Mouse (Mus musculus): ENCODE data around the gene Rasgef1b. TPM values are rescaled to one million over a fixed set of nuclear protein-coding genes. Genes with fewer than 3 reads are reported as not detected.

Gene Rasgef1b
- total and polyA plus RNA-seq, 2 experiments: 4.0 to 20.4 TPM

GRCm38 (mm10) chr5:99459007-99459406 lies 269.9 kb downstream of the Rasgef1b start:
- H3K36me3 ChIP-seq (ENCODE audit: control insufficient read depth, insufficient read depth, low read length): no peaks in the 10 kb centered on the region
- no peaks in the 10 kb centered on the region for H3K27me3 ChIP-seq (ENCODE audit: control insufficient read depth, insufficient read depth, low read length)
- H3K4me3 ChIP-seq (ENCODE audit: insufficient read depth, low read depth, low read length): no peak overlapping the region
- no peaks in the 10 kb centered on the region for H3K79me2 ChIP-seq (ENCODE audit: control insufficient read depth, insufficient read depth, low read length)
- H3K27ac ChIP-seq (replicated peaks; ENCODE audit: insufficient read depth, low read depth, low read length): no peak overlapping the region
- TF ChIP-seq CTCF (IDR thresholded peaks at IDR 0.05; ENCODE audit: low read depth, low read length): no peak
- TF ChIP-seq POLR2A (IDR thresholded peaks at IDR 0.05; ENCODE audit: extremely low read depth, insufficient read depth, low read length): no peak
- DNase-seq (ENCODE audit: extremely low read depth, low read depth, low spot score): no peak
- H3K4me1 ChIP-seq (ENCODE audit: control insufficient read depth, insufficient read depth, low read length): no peaks in the 10 kb centered on the region
- WGBS: 85% methylated on average over 6 of the region's 6 CpGs
- H3K9ac ChIP-seq (ENCODE audit: low read depth, low read length): no peak overlapping the region

GRCm38 (mm10) chr5:99457291-99457690 lies 271.6 kb downstream of the Rasgef1b start:
- H3K4me1 ChIP-seq (ENCODE audit: control insufficient read depth, insufficient read depth, low read length): no peaks in the 10 kb centered on the region
- 99% methylated on average over 3 of the region's 3 CpGs for WGBS
- H3K27me3 ChIP-seq (ENCODE audit: control insufficient read depth, insufficient read depth, low read length): no peaks in the 10 kb centered on the region
- H3K36me3 ChIP-seq (ENCODE audit: control insufficient read depth, insufficient read depth, low read length): no peaks in the 10 kb centered on the region
- no peak overlapping the region for H3K4me3 ChIP-seq (ENCODE audit: insufficient read depth, low read depth, low read length)
- H3K27ac ChIP-seq (replicated peaks; ENCODE audit: insufficient read depth, low read depth, low read length): no peak overlapping the region
- TF ChIP-seq CTCF (IDR thresholded peaks at IDR 0.05; ENCODE audit: low read depth, low read length) (no peak), POLR2A (IDR thresholded peaks at IDR 0.05; ENCODE audit: extremely low read depth, insufficient read depth, low read length) (no peak)
- no peak for DNase-seq (ENCODE audit: extremely low read depth, low read depth, low spot score)
- no peak overlapping the region for H3K9ac ChIP-seq (ENCODE audit: low read depth, low read length)
- H3K79me2 ChIP-seq (ENCODE audit: control insufficient read depth, insufficient read depth, low read length): no peaks in the 10 kb centered on the region

GRCm38 (mm10) chr5:99451939-99452338 lies 276.9 kb downstream of the Rasgef1b start:
- 81% methylated on average over 2 of the region's 2 CpGs for WGBS
- H3K79me2 ChIP-seq (ENCODE audit: control insufficient read depth, insufficient read depth, low read length): no peaks in the 10 kb centered on the region
- DNase-seq (ENCODE audit: extremely low read depth, low read depth, low spot score): no peak
- no peak overlapping the region for H3K27ac ChIP-seq (replicated peaks; ENCODE audit: insufficient read depth, low read depth, low read length)
- no peaks in the 10 kb centered on the region for H3K27me3 ChIP-seq (ENCODE audit: control insufficient read depth, insufficient read depth, low read length)
- TF ChIP-seq POLR2A (IDR thresholded peaks at IDR 0.05; ENCODE audit: extremely low read depth, insufficient read depth, low read length): no peak
- no peak for TF ChIP-seq CTCF (IDR thresholded peaks at IDR 0.05; ENCODE audit: low read depth, low read length)
- no peak overlapping the region for H3K4me3 ChIP-seq (ENCODE audit: insufficient read depth, low read depth, low read length)
- no peak overlapping the region for H3K9ac ChIP-seq (ENCODE audit: low read depth, low read length)
- no peaks in the 10 kb centered on the region for H3K36me3 ChIP-seq (ENCODE audit: control insufficient read depth, insufficient read depth, low read length)
- no peaks in the 10 kb centered on the region for H3K4me1 ChIP-seq (ENCODE audit: control insufficient read depth, insufficient read depth, low read length)

- Histone ChIP-seq H3K9ac (ENCODE audit: low read depth, low read length) (no peak overlapping the region), H3K27me3 (ENCODE audit: control insufficient read depth, insufficient read depth, low read length) (no peaks in the 10 kb centered on the region), H3K4me1 (ENCODE audit: control insufficient read depth, insufficient read depth, low read length) (no peaks in the 10 kb centered on the region), H3K27ac (replicated peaks; ENCODE audit: insufficient read depth, low read depth, low read length) (no peak overlapping the region), H3K4me3 (ENCODE audit: insufficient read depth, low read depth, low read length) (no peak overlapping the region), H3K79me2 (ENCODE audit: control insufficient read depth, insufficient read depth, low read length) (no peaks in the 10 kb centered on the region), H3K36me3 (ENCODE audit: control insufficient read depth, insufficient read depth, low read length) (no peaks in the 10 kb centered on the region)
- DNase-seq (ENCODE audit: extremely low read depth, low read depth, low spot score): no peak
- 81% methylated on average over 5 of the region's 5 CpGs for WGBS
- TF ChIP-seq CTCF (IDR thresholded peaks at IDR 0.05; ENCODE audit: low read depth, low read length) (no peak), POLR2A (IDR thresholded peaks at IDR 0.05; ENCODE audit: extremely low read depth, insufficient read depth, low read length) (no peak)
Observed at GRCm38 (mm10) chr5:99451416-99451815, 277.4 kb downstream of the Rasgef1b start.

GRCm38 (mm10) chr5:99450994-99451393 lies 277.9 kb downstream of the Rasgef1b start:
- no peaks in the 10 kb centered on the region for H3K79me2 ChIP-seq (ENCODE audit: control insufficient read depth, insufficient read depth, low read length)
- H3K4me3 ChIP-seq (ENCODE audit: insufficient read depth, low read depth, low read length): no peak overlapping the region
- no peak for DNase-seq (ENCODE audit: extremely low read depth, low read depth, low spot score)
- H3K27ac ChIP-seq (replicated peaks; ENCODE audit: insufficient read depth, low read depth, low read length): no peak overlapping the region
- WGBS: 78% methylated on average over 4 of the region's 4 CpGs
- H3K27me3 ChIP-seq (ENCODE audit: control insufficient read depth, insufficient read depth, low read length): no peaks in the 10 kb centered on the region
- H3K9ac ChIP-seq (ENCODE audit: low read depth, low read length): no peak overlapping the region
- no peaks in the 10 kb centered on the region for H3K4me1 ChIP-seq (ENCODE audit: control insufficient read depth, insufficient read depth, low read length)
- H3K36me3 ChIP-seq (ENCODE audit: control insufficient read depth, insufficient read depth, low read length): no peaks in the 10 kb centered on the region
- TF ChIP-seq CTCF (IDR thresholded peaks at IDR 0.05; ENCODE audit: low read depth, low read length) (no peak), POLR2A (IDR thresholded peaks at IDR 0.05; ENCODE audit: extremely low read depth, insufficient read depth, low read length) (no peak)

- no peaks in the 10 kb centered on the region for H3K36me3 ChIP-seq (ENCODE audit: control insufficient read depth, insufficient read depth, low read length)
- DNase-seq (ENCODE audit: extremely low read depth, low read depth, low spot score): no peak
- H3K27ac ChIP-seq (replicated peaks; ENCODE audit: insufficient read depth, low read depth, low read length): no peak overlapping the region
- no peaks in the 10 kb centered on the region for H3K27me3 ChIP-seq (ENCODE audit: control insufficient read depth, insufficient read depth, low read length)
- WGBS: 85% methylated on average over 3 of the region's 3 CpGs
- no peaks in the 10 kb centered on the region for H3K79me2 ChIP-seq (ENCODE audit: control insufficient read depth, insufficient read depth, low read length)
- H3K9ac ChIP-seq (ENCODE audit: low read depth, low read length): no peak overlapping the region
- no peak for TF ChIP-seq CTCF (IDR thresholded peaks at IDR 0.05; ENCODE audit: low read depth, low read length)
- TF ChIP-seq POLR2A (IDR thresholded peaks at IDR 0.05; ENCODE audit: extremely low read depth, insufficient read depth, low read length): no peak
- no peak overlapping the region for H3K4me3 ChIP-seq (ENCODE audit: insufficient read depth, low read depth, low read length)
- no peaks in the 10 kb centered on the region for H3K4me1 ChIP-seq (ENCODE audit: control insufficient read depth, insufficient read depth, low read length)
Observed at GRCm38 (mm10) chr5:99450463-99450862, 278.4 kb downstream of the Rasgef1b start.

All from liver, adult 2 months (tissue).